Mouse (Mus musculus) megakaryocyte, embryonic 14.5 days (primary cell): ENCODE measurements around the gene Gmnn. TPM values are rescaled to one million over a fixed set of nuclear protein-coding genes. Genes with fewer than 3 reads are reported as not detected.
"Not testable (repeated sequence)": the region's sequence is repeated elsewhere in the genome, so short reads cannot be mapped to it uniquely, and the experiment has no call there.

Experiments used
- H3K27me3 ChIP-seq: replicated peaks from 2 replicates; pipeline ENCODE3; 2012; ENCODE audit warnings: inconsistent platforms
- H3K36me3 ChIP-seq: replicated peaks from 2 replicates; pipeline ENCODE3; 2012; ENCODE audit warnings: low read length, inconsistent platforms, mixed read lengths
- H3K4me1 ChIP-seq: 2 replicates; pipeline ENCODE4 v1.6.1; 2012; ENCODE audit warnings: inconsistent platforms
- H3K4me3 ChIP-seq: replicated peaks from 2 replicates; pipeline ENCODE3; 2012; ENCODE audit warnings: moderate library complexity, mild to moderate bottlenecking, inconsistent platforms
- H3K9me3 ChIP-seq: 2 replicates; pipeline ENCODE4 v1.6.1; 2012; ENCODE audit warnings: inconsistent platforms
- FLI1 ChIP-seq: IDR thresholded peaks from 2 replicates; pipeline ENCODE4 v1.6.1; 2012; ENCODE audit warnings: low read length, inconsistent platforms, mixed read lengths
- GATA1 ChIP-seq: IDR thresholded peaks from 3 replicates; pipeline ENCODE4 v1.6.1; 2012; ENCODE audit warnings: mixed read lengths, low read length, inconsistent platforms, borderline replicate concordance
- polyA plus RNA-seq: library from polyadenylated mRNA; stranded (reverse); fragments of >175 nt; gene quantifications from 2 replicates; pipeline ENCODE4 v1.2.3, GENCODE M21; 2012; ENCODE audit warnings: low replicate concordance; ENCODE audit not compliant: insufficient read depth

The Gmnn gene
- polyA plus RNA-seq, 1 experiment = 6.3 TPM

- Histone ChIP-seq H3K9me3 (no peaks in the 10 kb centered on the region), H3K4me1 (peaks cover 23% of the 10 kb centered on the region)
These were observed 30.8 kb upstream of the Gmnn start for GRCm38 (mm10) chr13:24792411-24793045.

DNA sequence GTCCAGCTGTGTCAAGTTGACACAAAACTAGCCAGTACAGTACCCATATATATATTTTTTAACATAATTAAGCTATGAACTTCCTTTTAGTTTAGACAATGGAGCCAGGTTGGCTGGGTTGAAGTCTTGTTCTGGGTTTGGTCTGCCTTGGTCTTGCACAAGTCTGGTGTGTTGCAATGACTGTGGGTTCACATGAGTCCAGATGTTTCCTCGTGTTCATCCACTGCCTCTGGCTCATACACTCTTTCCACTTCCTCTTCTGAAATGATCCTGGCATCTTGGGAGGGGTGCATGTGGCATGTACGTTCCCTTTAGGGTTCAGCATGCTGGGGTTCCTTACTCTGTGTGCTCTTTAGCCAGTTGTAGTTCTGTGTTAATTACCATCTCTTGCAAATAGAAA, 29.6 kb upstream of the Gmnn start:
- Histone ChIP-seq H3K36me3 (no peaks in the 10 kb centered on the region), H3K4me1 (peaks cover 22% of the 10 kb centered on the region), H3K9me3 (no peaks in the 10 kb centered on the region), H3K27me3 (peaks cover 6% of the 10 kb centered on the region), H3K4me3 (peak overlapping the region; percentile 46)
- TF ChIP-seq GATA1 = no peak
- TF ChIP-seq FLI1 = no peak

More at GRCm38 (mm10) chr13:24792411-24793045, 30.8 kb upstream of the Gmnn start:
- H3K4me3 ChIP-seq = peak overlapping the region; percentile 47
- TF ChIP-seq GATA1 (no peak), FLI1 (no peak)
- H3K36me3 ChIP-seq = no peaks in the 10 kb centered on the region
- H3K27me3 ChIP-seq = no peaks in the 10 kb centered on the region

GRCm38 (mm10) chr13:24787477-24787876, 25.8 kb upstream of the Gmnn start:
- no peak overlapping the region for H3K4me3 ChIP-seq
- peaks cover 18% of the 10 kb centered on the region for H3K4me1 ChIP-seq
- H3K36me3 ChIP-seq = no peaks in the 10 kb centered on the region
- peaks cover 21% of the 10 kb centered on the region for H3K27me3 ChIP-seq
- no peak for TF ChIP-seq GATA1
- TF ChIP-seq FLI1 = no peak
- peaks cover 4% of the 10 kb centered on the region; the same call in 1 of the 2 replicates for H3K9me3 ChIP-seq

GRCm38 (mm10) chr13:24786014-24786490, 24.3 kb upstream of the Gmnn start:
- peaks cover 11% of the 10 kb centered on the region for H3K4me1 ChIP-seq

GRCm38 (mm10) chr13:24781916-24782315, 20.2 kb upstream of the Gmnn start:
- Histone ChIP-seq H3K27me3 (peaks cover 40% of the 10 kb centered on the region), H3K9me3 (peaks cover 4% of the 10 kb centered on the region; the same call in 1 of the 2 replicates), H3K4me1 (peaks cover 32% of the 10 kb centered on the region), H3K36me3 (no peaks in the 10 kb centered on the region), H3K4me3 (no peak overlapping the region)
- TF ChIP-seq FLI1 (no peak), GATA1 (no peak)

More at GRCm38 (mm10) chr13:24786014-24786490, 24.3 kb upstream of the Gmnn start:
- H3K27me3 ChIP-seq = peaks cover 29% of the 10 kb centered on the region
- no peak for TF ChIP-seq GATA1
- no peak for TF ChIP-seq FLI1
- no peaks in the 10 kb centered on the region for H3K36me3 ChIP-seq
- peak overlapping the region; percentile 16 for H3K4me3 ChIP-seq
- H3K9me3 ChIP-seq = peaks cover 4% of the 10 kb centered on the region; the same call in 1 of the 2 replicates

DNA sequence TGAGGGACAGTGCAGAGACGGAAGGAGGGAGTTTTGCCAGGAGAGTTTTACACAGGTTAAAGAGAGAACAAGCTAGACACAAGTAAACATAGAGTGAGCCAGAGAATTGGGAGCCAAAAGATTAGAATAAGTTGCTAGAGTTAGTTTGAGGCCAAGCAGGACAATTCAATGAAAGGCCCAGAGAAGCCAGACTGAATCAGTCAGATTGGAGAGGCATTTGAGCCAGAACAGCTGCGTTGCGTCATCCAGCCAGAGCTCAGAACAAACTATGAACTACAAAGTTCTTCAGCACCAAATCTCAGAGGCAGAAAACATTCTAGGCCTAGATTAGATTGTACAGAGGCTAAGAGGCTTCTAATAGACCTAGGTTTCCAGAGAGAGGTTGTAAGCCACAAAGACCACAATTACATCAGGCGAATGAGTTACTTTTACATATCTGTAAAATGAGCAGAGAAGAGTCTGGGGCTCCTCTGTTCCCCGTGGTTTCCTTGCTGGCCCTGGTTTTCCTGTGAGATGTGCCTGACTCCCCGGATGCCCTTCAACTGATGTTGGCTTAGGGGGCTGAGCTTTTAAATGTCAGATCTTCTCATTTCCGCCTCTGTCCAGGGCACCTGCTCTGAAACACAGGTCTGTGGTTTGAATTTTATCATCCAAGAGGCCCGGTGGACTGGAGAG, 17.1 kb upstream of the Gmnn start:
- no peaks in the 10 kb centered on the region for H3K36me3 ChIP-seq
- TF ChIP-seq FLI1 (no peak), GATA1 (no peak)
- peaks cover 21% of the 10 kb centered on the region for H3K27me3 ChIP-seq
- H3K4me1 ChIP-seq = peaks cover 31% of the 10 kb centered on the region
- no peak overlapping the region for H3K4me3 ChIP-seq
- no peaks in the 10 kb centered on the region for H3K9me3 ChIP-seq

DNA sequence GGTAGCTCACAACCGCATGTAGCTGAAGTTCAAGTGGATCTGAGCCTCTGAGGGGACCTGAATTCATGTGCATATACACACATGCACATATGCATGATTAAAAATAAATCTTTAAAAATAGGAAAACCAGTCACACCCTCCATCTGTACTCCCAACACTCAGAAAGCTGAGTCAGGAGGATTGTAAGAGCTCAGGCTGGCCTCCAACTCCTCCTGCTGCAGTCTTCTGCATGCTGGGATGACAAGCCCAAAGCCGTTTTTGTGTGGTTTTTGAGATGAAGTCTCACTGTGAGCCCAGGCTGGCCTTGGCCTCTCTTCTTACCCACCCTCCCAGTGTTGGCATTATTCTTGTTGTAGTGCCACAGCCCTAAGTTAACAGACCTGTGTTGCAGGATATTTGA, 16.3 kb upstream of the Gmnn start:
- no peaks in the 10 kb centered on the region for H3K9me3 ChIP-seq
- TF ChIP-seq FLI1 (no peak), GATA1 (no peak)
- peaks cover 31% of the 10 kb centered on the region for H3K4me1 ChIP-seq
- peaks cover 20% of the 10 kb centered on the region for H3K27me3 ChIP-seq
- no peak overlapping the region for H3K4me3 ChIP-seq
- no peaks in the 10 kb centered on the region for H3K36me3 ChIP-seq

GRCm38 (mm10) chr13:24776146-24776844, 14.6 kb upstream of the Gmnn start:
- Histone ChIP-seq H3K9me3 (no peaks in the 10 kb centered on the region), H3K4me3 (peak overlapping the region; percentile 46), H3K36me3 (no peaks in the 10 kb centered on the region), H3K27me3 (peaks cover 13% of the 10 kb centered on the region), H3K4me1 (peaks cover 27% of the 10 kb centered on the region)
- TF ChIP-seq FLI1 (no peak), GATA1 (no peak)

GRCm38 (mm10) chr13:24771482-24771881, 9.8 kb upstream of the Gmnn start:
- not testable (repeated sequence) for H3K27me3 ChIP-seq, H3K36me3 ChIP-seq, H3K4me1 ChIP-seq, H3K4me3 ChIP-seq, H3K9me3 ChIP-seq

DNA sequence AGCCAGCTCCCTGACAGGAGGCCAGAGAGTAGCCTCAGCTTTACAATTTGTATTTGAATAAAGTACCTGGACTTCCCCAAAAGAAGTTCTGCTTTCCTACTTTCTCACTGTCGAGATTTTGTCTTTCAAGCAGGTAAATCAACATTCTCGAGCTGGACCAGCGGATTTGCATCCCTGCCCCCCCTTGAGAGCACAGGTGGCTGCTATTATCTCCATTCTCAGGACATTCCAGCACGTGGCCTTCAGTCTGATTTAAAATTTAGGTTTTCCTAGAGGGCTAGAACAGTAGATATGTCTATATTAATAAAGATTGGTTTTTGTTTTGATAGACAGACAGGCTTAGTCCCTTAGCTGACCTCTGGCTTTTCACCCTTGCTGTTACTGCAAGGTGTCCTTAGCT, 6.1 kb upstream of the Gmnn start:
- not testable (repeated sequence) for H3K9me3 ChIP-seq, H3K27me3 ChIP-seq, H3K4me3 ChIP-seq, H3K36me3 ChIP-seq, H3K4me1 ChIP-seq
